Mouse (Mus musculus) G1E (cell line): Measurements from ENCODE around the gene Rars2.

Experiments
- CTCF ChIP-seq: IDR thresholded peaks from 2 replicates; pipeline ENCODE4 v1.5.1; 2012; ENCODE audit warnings: low read depth, low read length, inconsistent platforms, mixed read lengths
- POLR2AphosphoS5 ChIP-seq: IDR thresholded peaks from 2 replicates; pipeline ENCODE4 v1.6.1; 2012; ENCODE audit warnings: low read depth, low read length, inconsistent platforms; ENCODE audit not compliant: insufficient replicate concordance
- TAL1 ChIP-seq: conservative IDR thresholded peaks from 2 replicates; pipeline ENCODE4 v1.6.1; 2012; ENCODE audit warnings: low read depth, low read length, inconsistent platforms, mixed read lengths

- peak; percentile 45 for TF ChIP-seq CTCF
- TF ChIP-seq POLR2AphosphoS5: no peak
- TF ChIP-seq TAL1: no peak
These were observed 86.8 kb downstream of the Rars2 start for GRCm38 (mm10) chr4:34701528-34701927.
